In genomic region chr7:138906441-138906840, GRCm38 (mm10) we compare ENCODE assay signal across 9 mouse cellular contexts. TPM values are rescaled to one million over a fixed set of nuclear protein-coding genes. Genes with fewer than 3 reads are reported as not detected.
DNase-seq lines count a peak whose midpoint lies in the region; ATAC-seq lines count a peak whose summit lies in the region.
"Had no signal": no experiment of that assay in that cellular context is flagged by ENCODE, and none has a peak within 500 bp of the region (broad histone marks: within the 10 kb centered on the region; RNA-seq: fewer than 3 reads in every experiment).

No protein-coding gene starts in this region.

- H3K4me2 ChIP-seq in forebrain, embryonic 15.5 days (replicated peaks), result no peak overlapping the region
- peak overlapping the region; percentile 49 for H3K4me2 ChIP-seq in lung, embryonic 16.5 days (ENCODE audit: low read depth, low read length)

- peak overlapping the region; percentile 70; the same call in 1 of the 2 replicates for H3K27ac ChIP-seq in forebrain, embryonic 10.5 days
- no peak overlapping the region for H3K27ac ChIP-seq in forebrain, embryonic 15.5 days (replicated peaks)
- H3K27ac ChIP-seq in lung, embryonic 16.5 days (ENCODE audit: low read length), result no peak overlapping the region

- H3K27me3 ChIP-seq in forebrain, embryonic 10.5 days (ENCODE audit: poor library complexity, severe bottlenecking), result 0 out of 2 replicates have a peak, but pooled peaks cover 9% of the 10 kb centered on the region
- H3K27me3 ChIP-seq in forebrain, embryonic 15.5 days, result no peaks in the 10 kb centered on the region
- no peaks in the 10 kb centered on the region for H3K27me3 ChIP-seq in megakaryocyte, embryonic 14.5 days (replicated peaks)
- no peaks in the 10 kb centered on the region for H3K27me3 ChIP-seq in lung, embryonic 16.5 days (ENCODE audit: control insufficient read depth, insufficient read depth, low read depth, low read length)

- H3K4me3 ChIP-seq in forebrain, embryonic 10.5 days, result peak overlapping the region; percentile 87
- no peak overlapping the region for H3K4me3 ChIP-seq in forebrain, embryonic 15.5 days
- H3K4me3 ChIP-seq in megakaryocyte, embryonic 14.5 days (replicated peaks), result peak overlapping the region; percentile 100
- peak overlapping the region; percentile 31 for H3K4me3 ChIP-seq in lung, embryonic 16.5 days (ENCODE audit: low read length)

- peaks cover 50% of the 10 kb centered on the region for H3K4me1 ChIP-seq in forebrain, embryonic 10.5 days
- peaks cover 27% of the 10 kb centered on the region for H3K4me1 ChIP-seq in forebrain, embryonic 15.5 days
- H3K4me1 ChIP-seq in megakaryocyte, embryonic 14.5 days, result peaks cover 69% of the 10 kb centered on the region
- H3K4me1 ChIP-seq in lung, embryonic 16.5 days (replicated peaks; ENCODE audit: control insufficient read depth, insufficient read depth, low read length), result peaks cover 21% of the 10 kb centered on the region

- no peaks in the 10 kb centered on the region for H3K9me3 ChIP-seq in forebrain, embryonic 10.5 days
- H3K9me3 ChIP-seq in forebrain, embryonic 15.5 days, result no peaks in the 10 kb centered on the region
- no peaks in the 10 kb centered on the region for H3K9me3 ChIP-seq in megakaryocyte, embryonic 14.5 days
- H3K9me3 ChIP-seq in lung, embryonic 16.5 days (ENCODE audit: control insufficient read depth, low read length), result no peaks in the 10 kb centered on the region

- H3K36me3 ChIP-seq in forebrain, embryonic 10.5 days (replicated peaks), result peaks cover 12% of the 10 kb centered on the region
- no peaks in the 10 kb centered on the region for H3K36me3 ChIP-seq in forebrain, embryonic 15.5 days
- H3K36me3 ChIP-seq in megakaryocyte, embryonic 14.5 days (replicated peaks; ENCODE audit: low read length), result peaks cover 50% of the 10 kb centered on the region
- H3K36me3 ChIP-seq in lung, embryonic 16.5 days (ENCODE audit: control insufficient read depth, insufficient read depth, low read length), result no peaks in the 10 kb centered on the region

- no peak overlapping the region for H3K9ac ChIP-seq in forebrain, embryonic 15.5 days (replicated peaks)
- no peak overlapping the region for H3K9ac ChIP-seq in lung, embryonic 16.5 days (ENCODE audit: low read length)

- no peak for ATAC-seq in forebrain, embryonic 15.5 days (replicated peaks)
- no peak for ATAC-seq in megakaryocyte, adult 5-6 weeks (ENCODE audit: poor library complexity, severe bottlenecking)
- no peak for ATAC-seq in lung, embryonic 16.5 days (ENCODE audit: low read depth)

- DNase-seq in forebrain, embryonic 10.5 days (ENCODE audit: extremely low spot score, low spot score), result no peak
- DNase-seq in ovary, adult 18-20 months (ENCODE audit: low spot score), result no peak
- no peak for DNase-seq in testis, postnatal 10 days (ENCODE audit: low spot score)
- DNase-seq in MN1 (ENCODE audit: low spot score), result no peak

- WGBS in forebrain, embryonic 10.5 days, result 85% methylated on average over 1 of the region's 1 CpGs
- WGBS in forebrain, embryonic 15.5 days, result 87% methylated on average over 1 of the region's 1 CpGs
- 29% methylated on average over 1 of the region's 1 CpGs for WGBS in lung, embryonic 16.5 days

RNA-seq across cellular contexts. Expression of gene Bnip3, which starts 2.9 kb away (rescaled TPM):
- polyA plus RNA-seq in forebrain, embryonic 10.5 days (2016; fragmentation: Nextera tagmentation; extraction: Ambion mirVana), result 111 and 127 TPM in 2 replicates
- polyA plus RNA-seq in forebrain, embryonic 15.5 days (2015; fragmentation: Nextera tagmentation; extraction: Ambion mirVana), result 75.1 and 79.2 TPM in 2 replicates
- polyA plus RNA-seq in megakaryocyte, embryonic 14.5 days (2012; ENCODE audit: insufficient read depth, low replicate concordance), result 65.9 and 129 TPM in 2 replicates
- total RNA-seq in megakaryocyte, adult 5-6 weeks (2015), result 18.5 and 22.7 TPM in 2 replicates
- total RNA-seq in megakaryocyte, adult 5-6 weeks (2017), result 13.1 and 22.2 TPM in 2 replicates
- polyA plus RNA-seq in lung, embryonic 16.5 days (2015; fragmentation: Nextera tagmentation; extraction: Ambion mirVana), result 131 and 135 TPM in 2 replicates

RNA-seq across cellular contexts. Expression of gene Jakmip3, which starts 34.1 kb away (rescaled TPM):
- 0.43 and 0.47 TPM in 2 replicates for polyA plus RNA-seq in forebrain, embryonic 10.5 days (2016; fragmentation: Nextera tagmentation; extraction: Ambion mirVana)
- 5.5 and 6.6 TPM in 2 replicates for polyA plus RNA-seq in forebrain, embryonic 15.5 days (2015; fragmentation: Nextera tagmentation; extraction: Ambion mirVana)
- polyA plus RNA-seq in megakaryocyte, embryonic 14.5 days (2012; ENCODE audit: insufficient read depth, low replicate concordance), result not detected in 2 replicates
- not detected in 2 replicates for total RNA-seq in megakaryocyte, adult 5-6 weeks (2015)
- 0.07 TPM in 1 of 2 replicates, not detected in the other for total RNA-seq in megakaryocyte, adult 5-6 weeks (2017)
- 0.06 and 0.14 TPM in 2 replicates for polyA plus RNA-seq in lung, embryonic 16.5 days (2015; fragmentation: Nextera tagmentation; extraction: Ambion mirVana)
- total RNA-seq: granulocyte monocyte progenitor cell, adult 5-6 weeks had no signal
